ENCODE assay signal across 23 mouse cellular contexts in genomic region chr5:111993930-111994329, GRCm38 (mm10).
A peak's percentile ranks its signal among the peaks of the same experiment; 100 is the strongest.
DNase-seq lines count a peak whose midpoint lies in the region; ATAC-seq and TF ChIP-seq lines count a peak whose summit lies in the region.
"Had no signal": no experiment of that assay in that cellular context is flagged by ENCODE, and none has a peak within 500 bp of the region (broad histone marks: within the 10 kb centered on the region; RNA-seq: fewer than 3 reads in every experiment).

No protein-coding gene starts in this region.

- H3K9ac ChIP-seq in hindbrain, embryonic 14.5 days = no peak overlapping the region
- no peak overlapping the region for H3K9ac ChIP-seq in hindbrain, embryonic 16.5 days (ENCODE audit: low read depth, low read length)
- H3K9ac ChIP-seq in neural tube, embryonic 11.5 days (ENCODE audit: low read length) = no peak overlapping the region
- H3K9ac ChIP-seq in neural tube, embryonic 15.5 days (replicated peaks) = no peak overlapping the region
- H3K9ac ChIP-seq: embryonic facial prominence, embryonic 13.5 days; heart, embryonic 15.5 days; limb, embryonic 15.5 days; liver, embryonic 14.5 days; lung, embryonic 14.5 days had no signal

- no peak for TF ChIP-seq CTCF in brain, embryonic 14.5 days (IDR thresholded peaks at IDR 0.05; ENCODE audit: borderline replicate concordance, extremely low read depth, insufficient read depth, insufficient read length)

- H3K27ac ChIP-seq in hindbrain, embryonic 14.5 days = no peak overlapping the region
- no peak overlapping the region for H3K27ac ChIP-seq in hindbrain, embryonic 16.5 days (ENCODE audit: low read depth, low read length)
- no peak overlapping the region for H3K27ac ChIP-seq in neural tube, embryonic 11.5 days (ENCODE audit: low read depth, low read length)
- no peak overlapping the region for H3K27ac ChIP-seq in neural tube, embryonic 15.5 days (replicated peaks)
- H3K27ac ChIP-seq: embryonic facial prominence, embryonic 13.5 days; heart, embryonic 15.5 days; left cerebral cortex, adult 2 months; limb, embryonic 15.5 days; liver, embryonic 14.5 days; stomach, postnatal 0 days had no signal

- DNase-seq in hindbrain, embryonic 14.5 days (ENCODE audit: low spot score) = peak; percentile 67
- DNase-seq in neural tube, embryonic 11.5 days (ENCODE audit: low spot score) = peak; percentile 45
- DNase-seq in brain, embryonic 14.5 days (ENCODE audit: low read depth) = peak; percentile 51
- DNase-seq in retina, postnatal 1 day = peak; percentile 48
- DNase-seq in kidney, adult 11 months = no peak
- DNase-seq: adrenal gland, postnatal 36 days; B cell, adult 2 months; cerebellum, adult 11-12 months; heart, postnatal 36 days; kidney, adult 8-10 months; kidney, postnatal 10 days; left cerebral cortex, postnatal 4 days; lung, embryonic 14.5 days; thymus, adult 2 months; thymus, postnatal 4 days had no signal

- TF ChIP-seq POLR2A in brain, embryonic 14.5 days (IDR thresholded peaks at IDR 0.05; ENCODE audit: borderline replicate concordance, extremely low read depth, insufficient read depth, insufficient read length, poor library complexity, severe bottlenecking) = no peak

- H3K4me2 ChIP-seq in hindbrain, embryonic 14.5 days (replicated peaks) = no peak overlapping the region
- H3K4me2 ChIP-seq in hindbrain, embryonic 16.5 days (ENCODE audit: low read length) = no peak overlapping the region
- H3K4me2 ChIP-seq in neural tube, embryonic 11.5 days (ENCODE audit: low read depth) = no peak overlapping the region
- no peak overlapping the region for H3K4me2 ChIP-seq in neural tube, embryonic 15.5 days
- H3K4me2 ChIP-seq: embryonic facial prominence, embryonic 13.5 days; heart, embryonic 15.5 days; limb, embryonic 15.5 days; lung, embryonic 14.5 days had no signal

- H3K4me3 ChIP-seq in hindbrain, embryonic 14.5 days (replicated peaks; ENCODE audit: low read length) = no peak overlapping the region
- no peak overlapping the region for H3K4me3 ChIP-seq in hindbrain, embryonic 16.5 days (ENCODE audit: low read length)
- no peak overlapping the region for H3K4me3 ChIP-seq in neural tube, embryonic 11.5 days (ENCODE audit: low read depth, low read length)
- no peak overlapping the region for H3K4me3 ChIP-seq in neural tube, embryonic 15.5 days (replicated peaks)
- H3K4me3 ChIP-seq: embryonic facial prominence, embryonic 13.5 days; heart, embryonic 15.5 days; left cerebral cortex, adult 2 months; limb, embryonic 15.5 days had no signal

- 74% methylated on average over 9 of the region's 9 CpGs for WGBS in hindbrain, embryonic 14.5 days
- WGBS in hindbrain, embryonic 16.5 days = 76% methylated on average over 9 of the region's 9 CpGs
- 74% methylated on average over 9 of the region's 9 CpGs for WGBS in neural tube, embryonic 11.5 days
- WGBS in neural tube, embryonic 15.5 days = 83% methylated on average over 9 of the region's 9 CpGs

- no peaks in the 10 kb centered on the region for H3K9me3 ChIP-seq in hindbrain, embryonic 14.5 days (ENCODE audit: control insufficient read depth, low read length)
- no peaks in the 10 kb centered on the region for H3K9me3 ChIP-seq in hindbrain, embryonic 16.5 days (ENCODE audit: control insufficient read depth, low read length)
- no peaks in the 10 kb centered on the region for H3K9me3 ChIP-seq in neural tube, embryonic 11.5 days (ENCODE audit: control insufficient read depth, low read length)
- H3K9me3 ChIP-seq in neural tube, embryonic 15.5 days (replicated peaks) = no peaks in the 10 kb centered on the region
- H3K9me3 ChIP-seq: embryonic facial prominence, embryonic 13.5 days; heart, embryonic 15.5 days; limb, embryonic 15.5 days had no signal

- no peaks in the 10 kb centered on the region; the same call in 1 of the 2 replicates for H3K27me3 ChIP-seq in hindbrain, embryonic 14.5 days (ENCODE audit: control insufficient read depth, insufficient read depth, low read length)
- H3K27me3 ChIP-seq in hindbrain, embryonic 16.5 days (replicated peaks; ENCODE audit: control insufficient read depth, insufficient read depth, low read length) = no peaks in the 10 kb centered on the region
- H3K27me3 ChIP-seq in neural tube, embryonic 11.5 days (ENCODE audit: control insufficient read depth, insufficient read depth, low read length) = no peaks in the 10 kb centered on the region
- H3K27me3 ChIP-seq in neural tube, embryonic 15.5 days (replicated peaks) = peaks cover 23% of the 10 kb centered on the region; the same call in 1 of the 2 replicates
- H3K27me3 ChIP-seq: embryonic facial prominence, embryonic 13.5 days; limb, embryonic 15.5 days had no signal

- no peak for ATAC-seq in hindbrain, embryonic 14.5 days (ENCODE audit: low FRiP score)
- ATAC-seq in hindbrain, embryonic 16.5 days = no peak
- ATAC-seq in neural tube, embryonic 11.5 days (ENCODE audit: insufficient read depth, low FRiP score, low TSS enrichment) = no peak
- ATAC-seq in neural tube, embryonic 15.5 days (ENCODE audit: low FRiP score) = no peak

- H3K36me3 ChIP-seq in hindbrain, embryonic 14.5 days (replicated peaks; ENCODE audit: control insufficient read depth, insufficient read depth) = no peaks in the 10 kb centered on the region
- H3K36me3 ChIP-seq in hindbrain, embryonic 16.5 days (ENCODE audit: control insufficient read depth, insufficient read depth, low read length) = no peaks in the 10 kb centered on the region
- H3K36me3 ChIP-seq in neural tube, embryonic 11.5 days (ENCODE audit: control insufficient read depth, insufficient read depth, low read length) = no peaks in the 10 kb centered on the region
- no peaks in the 10 kb centered on the region for H3K36me3 ChIP-seq in neural tube, embryonic 15.5 days
- H3K36me3 ChIP-seq: embryonic facial prominence, embryonic 13.5 days; heart, embryonic 15.5 days; limb, embryonic 15.5 days had no signal

- H3K4me1 ChIP-seq in hindbrain, embryonic 14.5 days (replicated peaks; ENCODE audit: control insufficient read depth, insufficient read depth, low read length) = no peaks in the 10 kb centered on the region
- H3K4me1 ChIP-seq in hindbrain, embryonic 16.5 days (ENCODE audit: control insufficient read depth, insufficient read depth, low read depth, low read length) = no peaks in the 10 kb centered on the region
- no peaks in the 10 kb centered on the region for H3K4me1 ChIP-seq in neural tube, embryonic 11.5 days (ENCODE audit: control insufficient read depth, insufficient read depth, low read length)
- no peaks in the 10 kb centered on the region for H3K4me1 ChIP-seq in neural tube, embryonic 15.5 days
- H3K4me1 ChIP-seq: embryonic facial prominence, embryonic 13.5 days; heart, embryonic 15.5 days; limb, embryonic 15.5 days had no signal
